Mouse (Mus musculus) ES-CJ7 (cell line): ENCODE data around the gene P2ry14.
"Not testable (repeated sequence)": the region's sequence is repeated elsewhere in the genome, so short reads cannot be mapped to it uniquely, and the experiment has no call there.

Experiments
- DNase-seq: peaks from one replicate; pipeline ENCODE4 v3.0.0; 2011; ENCODE audit warnings: low read depth, low spot score

The P2ry14 gene

GRCm38 (mm10) chr3:59145194-59145593, 8.2 kb downstream of the P2ry14 start:
- DNase-seq, result no peak

- DNase-seq, result no peak
These were observed 11.7 kb downstream of the P2ry14 start for GRCm38 (mm10) chr3:59141507-59142305.

- DNase-seq, result not testable (repeated sequence)
These were observed 12.5 kb downstream of the P2ry14 start for GRCm38 (mm10) chr3:59140941-59141340.

GRCm38 (mm10) chr3:59140115-59140514, 13.3 kb downstream of the P2ry14 start:
- no peak for DNase-seq

GRCm38 (mm10) chr3:59139651-59140051, 13.8 kb downstream of the P2ry14 start:
- no peak for DNase-seq

GRCm38 (mm10) chr3:59138946-59139468, 14.4 kb downstream of the P2ry14 start:
- no peak for DNase-seq

- no peak for DNase-seq
These were observed 17.3 kb downstream of the P2ry14 start for GRCm38 (mm10) chr3:59135911-59136653.

- no peak for DNase-seq
These were observed 20.2 kb downstream of the P2ry14 start for GRCm38 (mm10) chr3:59133189-59133588.

GRCm38 (mm10) chr3:59131966-59132365, 21.5 kb downstream of the P2ry14 start:
- no peak for DNase-seq

GRCm38 (mm10) chr3:59131081-59131480, 22.3 kb downstream of the P2ry14 start:
- no peak for DNase-seq

GRCm38 (mm10) chr3:59130431-59130830, 23.0 kb downstream of the P2ry14 start:
- DNase-seq, result no peak

GRCm38 (mm10) chr3:59129547-59129946, 23.9 kb downstream of the P2ry14 start:
- no peak for DNase-seq

GRCm38 (mm10) chr3:59128681-59129080, 24.7 kb downstream of the P2ry14 start:
- DNase-seq, result no peak

- DNase-seq, result no peak
These were observed 27.4 kb downstream of the P2ry14 start for GRCm38 (mm10) chr3:59125783-59126555.

GRCm38 (mm10) chr3:59125022-59125421, 28.4 kb downstream of the P2ry14 start:
- no peak for DNase-seq

GRCm38 (mm10) chr3:59121780-59122449, 31.5 kb downstream of the P2ry14 start:
- no peak for DNase-seq

- DNase-seq, result peak; percentile 39
These were observed 32.2 kb downstream of the P2ry14 start for GRCm38 (mm10) chr3:59121067-59121730.

- DNase-seq, result peak; percentile 10
These were observed 39.4 kb downstream of the P2ry14 start for GRCm38 (mm10) chr3:59113973-59114517.

GRCm38 (mm10) chr3:59113291-59113690, 40.1 kb downstream of the P2ry14 start:
- not testable (repeated sequence) for DNase-seq

- no peak for DNase-seq
These were observed 41.5 kb downstream of the P2ry14 start for GRCm38 (mm10) chr3:59111944-59112343.
